Mouse (Mus musculus) kidney, adult 2 months (tissue): ENCODE results near the gene Nes. TPM values are rescaled to one million over a fixed set of nuclear protein-coding genes. Genes with fewer than 3 reads are reported as not detected.

Source experiments
- DNase-seq: peaks from one replicate; pipeline ENCODE4 v3.0.0; 2021
- H3K27ac ChIP-seq: fragments of 200-500 bp; 2 replicates; pipeline ENCODE4 v1.5.1; 2012; ENCODE audit warnings: low read depth, low read length, control low read depth, inconsistent platforms; ENCODE audit not compliant: insufficient read depth
- H3K27me3 ChIP-seq: fragments of 200-500 bp; replicated peaks from 2 replicates; pipeline ENCODE4 v1.6.1; 2012; ENCODE audit warnings: mild to moderate bottlenecking, moderate library complexity, low read length, inconsistent platforms; ENCODE audit not compliant: control insufficient read depth, insufficient read depth
- H3K36me3 ChIP-seq: fragments of 200-500 bp; 2 replicates; pipeline ENCODE4 v1.6.1; 2012; ENCODE audit warnings: mild to moderate bottlenecking, moderate library complexity, low read length, inconsistent platforms; ENCODE audit not compliant: control insufficient read depth, insufficient read depth
- H3K4me1 ChIP-seq: fragments of 200-500 bp; 2 replicates; pipeline ENCODE4 v1.6.1; 2011; ENCODE audit warnings: low read length; ENCODE audit not compliant: control insufficient read depth, insufficient read depth
- H3K4me3 ChIP-seq: fragments of 200-500 bp; 2 replicates; pipeline ENCODE4 v1.5.1; 2011; ENCODE audit warnings: mild to moderate bottlenecking, low read depth, low read length, control low read depth; ENCODE audit not compliant: insufficient read depth
- CTCF ChIP-seq: fragments of 200-500 bp; conservative IDR thresholded peaks from 2 replicates; pipeline ENCODE4 v1.5.1; 2011; ENCODE audit warnings: low read depth, mild to moderate bottlenecking, control low read depth, low read length, moderate library complexity, mixed read lengths; ENCODE audit not compliant: insufficient read depth, insufficient read length
- POLR2A ChIP-seq: fragments of 200-500 bp; IDR thresholded peaks from one replicate; pipeline ENCODE4 v1.6.1; 2011; ENCODE audit warnings: low read depth, low read length, control low read depth
- WGBS: fragments of 180-500 bp; shearing (Covaris S2); methylation state at CpG from one replicate; pipeline ENCODE4 v1.1.7; 2018; 5-methylcytosine and 5-hydroxymethylcytosine counted together
- polyA plus RNA-seq: library from polyadenylated mRNA; depleted of rRNA; stranded (reverse); fragments of >200 nt; gene quantifications from 2 replicates; pipeline ENCODE4 v1.2.3, GENCODE M21; 2012

Nes gene
- polyA plus RNA-seq, 1 experiment = 7.5 TPM

- no peak for TF ChIP-seq CTCF
- TF ChIP-seq POLR2A = no peak
- H3K4me3 ChIP-seq = no peak overlapping the region
Observed at GRCm38 (mm10) chr3:88000816-88001595, 30.1 kb downstream of the Nes start.

GRCm38 (mm10) chr3:88002291-88002976, 31.6 kb downstream of the Nes start:
- DNase-seq = peak; percentile 24
- Histone ChIP-seq H3K4me3 (no peak overlapping the region), H3K27me3 (peaks cover 4% of the 10 kb centered on the region; the same call in 1 of the 2 replicates), H3K4me1 (no peaks in the 10 kb centered on the region), H3K36me3 (no peaks in the 10 kb centered on the region), H3K27ac (no peak overlapping the region)
- TF ChIP-seq CTCF (no peak), POLR2A (no peak)
- 4% methylated on average over 17 of the region's 17 CpGs for WGBS

More at GRCm38 (mm10) chr3:88000816-88001595, 30.1 kb downstream of the Nes start:
- no peak for DNase-seq
- Histone ChIP-seq H3K27ac (no peak overlapping the region), H3K27me3 (peaks cover 4% of the 10 kb centered on the region; the same call in 1 of the 2 replicates), H3K4me1 (no peaks in the 10 kb centered on the region), H3K36me3 (no peaks in the 10 kb centered on the region)
- WGBS = 14% methylated on average over 11 of the region's 11 CpGs

GRCm38 (mm10) chr3:88005822-88006786, 35.2 kb downstream of the Nes start:
- no peak for DNase-seq
- 70% methylated on average over 18 of the region's 18 CpGs for WGBS
- Histone ChIP-seq H3K4me3 (no peak overlapping the region), H3K36me3 (no peaks in the 10 kb centered on the region), H3K27ac (no peak overlapping the region), H3K27me3 (no peaks in the 10 kb centered on the region), H3K4me1 (no peaks in the 10 kb centered on the region)
- TF ChIP-seq POLR2A = no peak
- TF ChIP-seq CTCF = peak; percentile 38

GRCm38 (mm10) chr3:88010634-88011265, 39.9 kb downstream of the Nes start:
- H3K27me3 ChIP-seq = no peaks in the 10 kb centered on the region
- DNase-seq = peak; percentile 37
- H3K27ac ChIP-seq = no peak overlapping the region
- no peak overlapping the region for H3K4me3 ChIP-seq
- WGBS = 9% methylated on average over 6 of the region's 6 CpGs
- TF ChIP-seq POLR2A (no peak), CTCF (peak; percentile 67)
- no peaks in the 10 kb centered on the region for H3K4me1 ChIP-seq
- H3K36me3 ChIP-seq = no peaks in the 10 kb centered on the region

GRCm38 (mm10) chr3:88022322-88023191, 51.7 kb downstream of the Nes start:
- H3K27me3 ChIP-seq = 0 out of 2 replicates have a peak, but pooled peaks cover 7% of the 10 kb centered on the region
- 4% methylated on average over 65 of the region's 66 CpGs for WGBS
- peak overlapping the region; percentile 49 for H3K4me3 ChIP-seq
- H3K36me3 ChIP-seq = no peaks in the 10 kb centered on the region
- peak; percentile 98 for DNase-seq
- TF ChIP-seq POLR2A (no peak), CTCF (no peak)
- H3K27ac ChIP-seq = no peak overlapping the region
- H3K4me1 ChIP-seq = 0 out of 2 replicates have a peak, but pooled peaks cover 3% of the 10 kb centered on the region
